Mouse (Mus musculus): ENCODE measurements at regions not wholly inside any gene's neighbourhood (a gene's known extent, or its start where the extent isn't known, plus 50 kb on each side); places are given as distances from the start of the nearest gene placed in this dataset.

DNA sequence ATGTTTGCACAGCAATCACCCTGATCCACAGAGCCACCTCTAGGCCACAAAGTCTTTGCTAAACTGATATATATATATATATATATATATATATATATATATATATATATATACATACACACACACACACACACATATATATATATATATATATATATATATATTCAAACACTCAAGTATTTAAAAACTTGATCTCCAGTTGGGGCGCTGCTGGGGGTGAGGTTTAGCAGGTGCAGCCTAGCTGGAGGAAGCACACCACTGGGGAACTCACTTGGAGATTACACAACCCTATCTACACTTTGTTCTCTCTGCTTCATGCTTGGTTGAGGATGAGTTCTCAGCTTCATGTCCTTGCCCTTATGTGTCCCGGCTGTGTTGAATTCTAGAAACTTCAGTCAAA is 153.6 kb upstream of the Sdk2 start:
- no peak for TF ChIP-seq GABPA (IDR thresholded peaks at IDR 0.05; ENCODE audit: insufficient replicate concordance, low read depth, low read length)
- no peak for TF ChIP-seq ZC3H11A (IDR thresholded peaks at IDR 0.05; ENCODE audit: low read depth, low read length)
- TF ChIP-seq NELFE (IDR thresholded peaks at IDR 0.05; ENCODE audit: low read depth, low read length) = no peak
- TF ChIP-seq MAZ (IDR thresholded peaks at IDR 0.05; ENCODE audit: low read depth, low read length) = no peak
- TF ChIP-seq POLR2AphosphoS2 (IDR thresholded peaks at IDR 0.05; ENCODE audit: low read depth, low read length) = no peak
- TF ChIP-seq BHLHE40 (IDR thresholded peaks at IDR 0.05; ENCODE audit: low read depth, low read length) = no peak
- no peak for TF ChIP-seq CTCF (conservative IDR thresholded peaks at IDR 0.05 in 1 of 2, IDR thresholded peaks at IDR 0.05 in 1 of 2; ENCODE audit: low read depth in 2 of 2, low read length in 2 of 2)

Measured in CH12.LX (cell line).